ENCODE assay signal across 8 mouse cellular contexts in the genomic region with DNA sequence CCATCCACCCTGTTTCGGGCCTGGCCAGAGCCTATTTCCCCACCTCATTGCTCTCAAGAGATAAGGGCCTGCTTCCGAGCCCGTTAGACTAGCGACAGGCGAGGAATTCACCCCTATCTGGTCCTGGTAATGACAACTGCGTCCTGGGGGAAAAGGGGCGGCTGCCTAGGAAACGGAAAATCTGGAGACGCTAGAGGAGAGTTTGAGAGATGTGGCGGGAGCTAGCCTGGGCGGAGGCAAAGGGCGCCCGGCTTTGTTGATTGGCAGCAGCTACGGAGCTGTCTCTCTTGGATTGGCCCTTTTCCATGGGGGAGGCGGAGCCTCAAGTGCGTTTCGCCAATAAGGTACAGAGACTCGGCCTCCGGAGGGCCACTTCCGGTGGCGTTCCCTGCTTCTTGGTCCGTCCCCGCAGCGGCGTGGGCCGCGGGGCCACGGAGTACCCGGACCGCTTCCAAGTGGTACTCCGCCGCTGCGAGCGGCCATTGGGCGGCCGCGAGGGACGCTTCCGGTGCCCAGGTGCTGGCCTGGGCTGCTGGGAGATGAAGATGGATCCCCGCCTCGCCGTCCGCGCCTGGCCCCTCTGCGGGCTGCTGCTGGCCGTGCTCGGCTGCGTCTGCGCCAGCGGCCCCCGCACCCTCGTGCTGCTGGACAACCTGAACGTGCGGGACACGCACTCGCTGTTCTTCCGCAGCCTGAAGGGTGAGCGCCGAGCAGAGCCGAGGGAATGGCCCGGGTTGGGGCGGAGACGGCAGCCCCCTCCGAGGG. TPM values are rescaled to one million over a fixed set of nuclear protein-coding genes. Genes with fewer than 3 reads are reported as not detected.
DNase-seq lines count a peak whose midpoint lies in the region; ATAC-seq and TF ChIP-seq lines count a peak whose summit lies in the region.

A gene (plus strand): TSS at position 391 of the 765 bp plus-strand sequence.

- peak within 1 kb of the TSS; percentile 74 for H3K4me3 ChIP-seq in cortical plate, adult 2 months (ENCODE audit: insufficient read depth, low read length)
- peak within 1 kb of the TSS; percentile 99 for H3K4me3 ChIP-seq in megakaryocyte, embryonic 14.5 days (replicated peaks)

- DNase-seq in gastrocnemius, adult 8-10 months (ENCODE audit: low spot score in 2 of 2) = peak; percentile 96 to 98
- peak; percentile 98 for DNase-seq in hindlimb bud, embryonic 11.5 days (ENCODE audit: extremely low spot score, low read depth, low spot score)
- peak; percentile 91 to 99 for DNase-seq in left cerebral cortex, adult 8-10 months (ENCODE audit: low spot score in 2 of 2)
- peak; percentile 99 to 100 for DNase-seq in right cerebral cortex, postnatal 10 days (ENCODE audit: low spot score in 2 of 2)
- DNase-seq in urinary bladder, postnatal 25 days (ENCODE audit: low spot score) = peak; percentile 93

- peak; percentile 97 for ATAC-seq in activated CD4-positive, CD25-positive, alpha-beta regulatory T cell, adult 4 months

- peaks cover 31% of the 10 kb centered on the region for H3K36me3 ChIP-seq in megakaryocyte, embryonic 14.5 days (replicated peaks; ENCODE audit: low read length)

- H3K27me3 ChIP-seq in megakaryocyte, embryonic 14.5 days (replicated peaks) = no peaks in the 10 kb centered on the region

- TF ChIP-seq CTCF in cortical plate, adult 2 months (IDR thresholded peaks at IDR 0.05; ENCODE audit: extremely low read depth, insufficient read depth, low read length) = no peak

- H3K4me1 ChIP-seq in cortical plate, adult 2 months (ENCODE audit: control insufficient read depth, insufficient read depth, low read length) = peaks cover 3% of the 10 kb centered on the region
- peaks cover 52% of the 10 kb centered on the region for H3K4me1 ChIP-seq in megakaryocyte, embryonic 14.5 days

- peak; percentile 53; the same call in 1 of the 2 replicates for TF ChIP-seq POLR2A in cortical plate, adult 2 months (IDR thresholded peaks at IDR 0.05; ENCODE audit: extremely low read depth, insufficient read depth, low read length)

- H3K9me3 ChIP-seq in megakaryocyte, embryonic 14.5 days = no peaks in the 10 kb centered on the region

- H3K27ac ChIP-seq in cortical plate, adult 2 months (ENCODE audit: insufficient read depth, low read length) = peak within 1 kb of the TSS; percentile 48; the same call in 1 of the 2 replicates

RNA-seq across cellular contexts. Expression of the gene that starts here (rescaled TPM):
- 100 to 1,000 TPM in 1 of 2 experiments, 10 to 100 TPM in 1; 91.1 to 119 TPM for polyA plus RNA-seq in activated CD4-positive, CD25-positive, alpha-beta regulatory T cell, adult 4 months (2017; shearing (Covaris generic))
- 96.7 and 99.4 TPM in 2 replicates for polyA plus RNA-seq in cortical plate, adult 2 months (2012; rRNA removed)
- 10 to 100 TPM; 29.7 to 35.8 (median 32.2) TPM for total RNA-seq in gastrocnemius, adult 8-10 months (2022)
- total RNA-seq in left cerebral cortex, adult 8-10 months (2022) = 100 to 1,000 TPM in 1 of 4 experiments, 10 to 100 TPM in 3; 92.1 to 102 (median 93.0) TPM
- polyA plus RNA-seq in megakaryocyte, embryonic 14.5 days (2012; ENCODE audit: insufficient read depth, low replicate concordance) = 151 and 161 TPM in 2 replicates

Comparison
In these comparisons a context has a peak if more than half of its experiments do, and no peak if none do; other contexts are left out.
1. Peak in every context shown above with its lines: DNase-seq, ATAC-seq, H3K4me3 ChIP-seq and H3K27ac ChIP-seq.